Mouse (Mus musculus) erythroblast, embryonic 14.5 days (primary cell): Measurements from ENCODE around the gene Maml3.
A peak's percentile ranks its signal among the peaks of the same experiment; 100 is the strongest.

Experiments
- GATA1 ChIP-seq: IDR thresholded peaks from 2 replicates; pipeline ENCODE4 v1.6.1; 2012; ENCODE audit warnings: low read length, inconsistent platforms, mixed read lengths
- TAL1 ChIP-seq: IDR thresholded peaks from 3 replicates; pipeline ENCODE4 v1.6.1; 2012; ENCODE audit warnings: low read length, inconsistent platforms, mixed read lengths

DNA sequence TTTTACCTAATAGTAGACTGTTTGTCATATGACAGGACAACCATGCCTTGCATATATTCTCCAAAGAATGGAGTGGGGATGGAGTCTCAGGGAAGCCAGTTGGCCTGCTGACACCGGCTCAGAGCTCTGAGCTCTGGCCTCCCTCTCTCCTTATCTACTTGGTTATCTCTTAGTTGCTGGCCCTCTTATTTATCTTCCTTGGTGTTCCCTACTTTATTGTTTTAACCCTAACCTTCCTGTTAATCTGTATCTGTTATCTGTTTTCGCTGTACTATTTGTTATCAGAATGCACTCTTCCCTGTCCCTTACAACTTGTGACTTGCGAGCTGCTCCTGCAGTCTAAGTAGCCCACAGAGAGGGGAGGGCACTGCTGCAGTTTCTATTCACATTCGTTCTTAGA, 432.2 kb downstream of the Maml3 start:
- TF ChIP-seq GATA1 (peak; percentile 13; the same call in 1 of the 2 replicates), TAL1 (no peak)
